Mouse (Mus musculus): ENCODE measurements around the gene Cage1. TPM values are rescaled to one million over a fixed set of nuclear protein-coding genes. Genes with fewer than 3 reads are reported as not detected.

Cage1 gene
- polyA plus RNA-seq, 1 experiment from 2014 or later = 3.4 TPM

GRCm38 (mm10) chr13:37964128-37965087 is 72.5 kb downstream of the Cage1 start:
- Histone ChIP-seq H3K9me3 (ENCODE audit: control insufficient read depth, low read length) (no peaks in the 10 kb centered on the region), H3K4me2 (replicated peaks) (peak overlapping the region; percentile 43; the same call in 1 of the 2 replicates), H3K27ac (no peak overlapping the region), H3K27me3 (ENCODE audit: control insufficient read depth, insufficient read depth, low read length) (no peaks in the 10 kb centered on the region), H3K4me1 (replicated peaks; ENCODE audit: control insufficient read depth, insufficient read depth, low read length) (0 out of 2 replicates have a peak, but pooled peaks cover 9% of the 10 kb centered on the region), H3K9ac (no peak overlapping the region), H3K36me3 (replicated peaks; ENCODE audit: control insufficient read depth, insufficient read depth) (no peaks in the 10 kb centered on the region), H3K4me3 (replicated peaks; ENCODE audit: low read length) (no peak overlapping the region)
- 35% methylated on average over 20 of the region's 20 CpGs for WGBS
- DNase-seq (ENCODE audit: low spot score) (no peak), ATAC-seq (ENCODE audit: low FRiP score) (no peak)

DNA sequence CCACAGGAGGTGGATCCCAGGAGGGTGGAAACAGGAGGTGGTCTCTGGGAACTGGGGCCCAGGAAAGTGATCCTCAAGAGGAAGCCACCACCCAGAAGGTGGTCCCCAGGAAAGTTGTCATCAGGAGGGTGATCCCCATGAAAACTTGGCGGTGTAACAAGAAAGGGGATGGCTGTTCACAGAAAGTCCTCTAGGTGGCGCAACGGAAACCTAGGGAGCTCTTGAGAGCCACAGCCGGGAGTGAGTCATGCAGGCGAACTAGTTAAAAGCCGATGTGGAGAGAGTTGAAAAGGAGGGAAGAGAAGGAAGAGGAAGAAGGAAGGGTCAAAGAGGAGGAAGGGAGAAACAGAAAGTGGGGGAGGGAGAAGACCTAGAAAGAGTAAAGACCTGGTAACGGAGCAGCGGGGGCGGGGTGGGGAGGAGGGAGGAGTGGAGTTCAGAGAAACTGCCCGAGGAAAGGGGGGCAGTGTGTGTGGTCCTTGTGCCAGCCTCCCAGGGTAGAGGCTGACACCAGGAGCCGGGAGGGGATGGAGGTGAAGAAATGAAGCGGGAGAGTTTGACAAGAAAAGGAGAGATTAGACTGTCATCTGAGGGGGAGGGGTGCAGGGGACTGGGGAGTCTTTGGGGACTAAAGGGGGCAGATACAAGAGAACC is 73.4 kb downstream of the Cage1 start:
- DNase-seq (ENCODE audit: low spot score) = peak; percentile 74
- Histone ChIP-seq H3K4me3 (replicated peaks; ENCODE audit: low read length) (peak overlapping the region; percentile 18), H3K27ac (no peak overlapping the region), H3K36me3 (replicated peaks; ENCODE audit: control insufficient read depth, insufficient read depth) (no peaks in the 10 kb centered on the region), H3K4me1 (replicated peaks; ENCODE audit: control insufficient read depth, insufficient read depth, low read length) (0 out of 2 replicates have a peak, but pooled peaks cover 6% of the 10 kb centered on the region), H3K27me3 (ENCODE audit: control insufficient read depth, insufficient read depth, low read length) (no peaks in the 10 kb centered on the region), H3K9ac (no peak overlapping the region), H3K9me3 (ENCODE audit: control insufficient read depth, low read length) (no peaks in the 10 kb centered on the region), H3K4me2 (replicated peaks) (peak overlapping the region; percentile 43)
- WGBS = under 1% methylated on average over 12 of the region's 12 CpGs
- ATAC-seq (ENCODE audit: low FRiP score) = no peak

DNA sequence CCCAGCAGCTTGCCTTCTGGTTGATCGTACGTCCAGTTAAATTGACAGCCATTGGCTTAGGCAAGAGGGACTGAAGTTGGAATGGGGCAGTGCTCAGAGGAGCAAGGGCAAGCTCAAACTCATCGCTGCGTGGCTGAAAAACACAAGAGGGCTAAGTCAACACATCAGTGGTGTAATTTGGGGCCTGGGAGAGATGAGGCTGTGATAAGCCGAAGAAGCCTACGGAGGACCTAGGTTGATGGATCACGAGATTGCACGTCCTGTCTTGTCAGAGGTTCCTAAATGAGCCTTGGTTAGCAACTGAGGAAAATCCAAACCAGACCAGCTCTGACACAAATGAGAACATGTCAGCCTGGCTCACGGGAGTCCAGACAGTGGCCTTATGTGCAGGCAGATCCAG is 74.3 kb downstream of the Cage1 start:
- ATAC-seq (ENCODE audit: low FRiP score) (no peak), DNase-seq (ENCODE audit: low spot score) (no peak)
- Histone ChIP-seq H3K4me1 (replicated peaks; ENCODE audit: control insufficient read depth, insufficient read depth, low read length) (0 out of 2 replicates have a peak, but pooled peaks cover 6% of the 10 kb centered on the region), H3K36me3 (replicated peaks; ENCODE audit: control insufficient read depth, insufficient read depth) (no peaks in the 10 kb centered on the region), H3K9me3 (ENCODE audit: control insufficient read depth, low read length) (no peaks in the 10 kb centered on the region), H3K27ac (no peak overlapping the region), H3K27me3 (ENCODE audit: control insufficient read depth, insufficient read depth, low read length) (no peaks in the 10 kb centered on the region), H3K9ac (no peak overlapping the region), H3K4me2 (replicated peaks) (no peak overlapping the region), H3K4me3 (replicated peaks; ENCODE audit: low read length) (no peak overlapping the region)
- 94% methylated on average over 9 of the region's 9 CpGs for whole genome bisulfite sequencing

DNA sequence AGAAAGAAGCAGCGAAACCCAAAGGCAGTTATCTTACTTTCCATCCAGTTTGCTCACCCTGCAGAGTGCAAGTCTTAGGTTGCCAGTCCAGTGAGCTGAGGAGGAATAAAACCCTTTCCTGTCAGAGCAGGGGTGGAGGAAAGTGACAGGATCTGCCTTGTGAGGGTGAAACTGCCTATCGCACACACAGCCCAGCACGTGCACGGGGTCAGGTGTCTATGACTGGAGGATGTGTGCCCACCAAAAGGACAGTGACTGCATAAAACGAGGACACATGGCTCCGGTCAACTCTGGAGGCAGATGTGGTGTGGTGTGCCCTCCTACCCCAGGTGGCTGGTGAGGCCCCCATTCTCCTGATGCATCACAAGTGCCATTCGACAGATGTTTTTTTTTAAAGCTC is 76.9 kb downstream of the Cage1 start:
- H3K4me2 ChIP-seq (replicated peaks) = no peak overlapping the region
- no peak overlapping the region for H3K4me3 ChIP-seq (replicated peaks; ENCODE audit: low read length)
- H3K27ac ChIP-seq = no peak overlapping the region
- DNase-seq (ENCODE audit: low spot score) (no peak), ATAC-seq (ENCODE audit: low FRiP score) (no peak)
- no peaks in the 10 kb centered on the region for H3K9me3 ChIP-seq (ENCODE audit: control insufficient read depth, low read length)
- H3K36me3 ChIP-seq (replicated peaks; ENCODE audit: control insufficient read depth, insufficient read depth) = no peaks in the 10 kb centered on the region
- no peak overlapping the region for H3K9ac ChIP-seq
- no peaks in the 10 kb centered on the region for H3K4me1 ChIP-seq (replicated peaks; ENCODE audit: control insufficient read depth, insufficient read depth, low read length)
- 94% methylated on average over 7 of the region's 7 CpGs for WGBS
- H3K27me3 ChIP-seq (ENCODE audit: control insufficient read depth, insufficient read depth, low read length) = no peaks in the 10 kb centered on the region

GRCm38 (mm10) chr13:37959239-37959907 is 77.5 kb downstream of the Cage1 start:
- Histone ChIP-seq H3K4me1 (replicated peaks; ENCODE audit: control insufficient read depth, insufficient read depth, low read length) (no peaks in the 10 kb centered on the region), H3K9ac (no peak overlapping the region), H3K4me3 (replicated peaks; ENCODE audit: low read length) (no peak overlapping the region), H3K36me3 (replicated peaks; ENCODE audit: control insufficient read depth, insufficient read depth) (no peaks in the 10 kb centered on the region), H3K27ac (no peak overlapping the region), H3K9me3 (ENCODE audit: control insufficient read depth, low read length) (no peaks in the 10 kb centered on the region), H3K27me3 (ENCODE audit: control insufficient read depth, insufficient read depth, low read length) (no peaks in the 10 kb centered on the region), H3K4me2 (replicated peaks) (no peak overlapping the region)
- 83% methylated on average over 15 of the region's 15 CpGs for WGBS
- ATAC-seq (ENCODE audit: low FRiP score) = no peak
- no peak for DNase-seq (ENCODE audit: low spot score)

- no peaks in the 10 kb centered on the region for H3K36me3 ChIP-seq (replicated peaks; ENCODE audit: control insufficient read depth, insufficient read depth)
- no peak overlapping the region for H3K4me2 ChIP-seq (replicated peaks)
- H3K4me3 ChIP-seq (replicated peaks; ENCODE audit: low read length) = no peak overlapping the region
- no peak for ATAC-seq (ENCODE audit: low FRiP score)
- H3K9me3 ChIP-seq (ENCODE audit: control insufficient read depth, low read length) = no peaks in the 10 kb centered on the region
- no peak for DNase-seq (ENCODE audit: low spot score)
- no peaks in the 10 kb centered on the region for H3K27me3 ChIP-seq (ENCODE audit: control insufficient read depth, insufficient read depth, low read length)
- WGBS = 91% methylated on average over 18 of the region's 18 CpGs
- H3K27ac ChIP-seq = no peak overlapping the region
- H3K4me1 ChIP-seq (replicated peaks; ENCODE audit: control insufficient read depth, insufficient read depth, low read length) = no peaks in the 10 kb centered on the region
- no peak overlapping the region for H3K9ac ChIP-seq
These were observed 78.2 kb downstream of the Cage1 start for GRCm38 (mm10) chr13:37958498-37959238.

Small RNA genes within 50 kb of the gene (microRNA-seq; reads per million reads assigned to microRNA genes)
- not detected for gene Gm27387

Other genes with a start within 250 kb of the Cage1 start
- 67.8 and 74.8 TPM in 2 replicates for gene Ssr1, start 42.9 kb downstream of the Cage1 start, polyA plus RNA-seq (2014; fragmentation: Nextera tagmentation; extraction: Ambion mirVana)
- 40.1 and 44.0 TPM in 2 replicates for gene Riok1, start 74 bp downstream of the Cage1 start, polyA plus RNA-seq (2014; fragmentation: Nextera tagmentation; extraction: Ambion mirVana)
- 0.35 and 0.42 TPM in 2 replicates for gene Dsp, start 114.2 kb upstream of the Cage1 start, polyA plus RNA-seq (2014; fragmentation: Nextera tagmentation; extraction: Ambion mirVana)
- 21.2 and 26.0 TPM in 2 replicates for gene Snrnp48, start 167.9 kb upstream of the Cage1 start, polyA plus RNA-seq (2014; fragmentation: Nextera tagmentation; extraction: Ambion mirVana)

Measured in hindbrain, embryonic 14.5 days (tissue).